Mouse (Mus musculus): Measurements from ENCODE around the gene Iqcf3. TPM values are rescaled to one million over a fixed set of nuclear protein-coding genes. Genes with fewer than 3 reads are reported as not detected.

Gene Iqcf3
- polyA plus RNA-seq, 1 experiment from 2014 or later: not detected

- Histone ChIP-seq H3K27ac (ENCODE audit: low read depth, low read length) (no peak overlapping the region), H3K9me3 (ENCODE audit: control insufficient read depth, low read length) (no peaks in the 10 kb centered on the region), H3K4me3 (ENCODE audit: low read depth, low read length) (no peak overlapping the region), H3K27me3 (ENCODE audit: control insufficient read depth, insufficient read depth, low read length) (no peaks in the 10 kb centered on the region), H3K4me2 (ENCODE audit: low read depth) (no peak overlapping the region), H3K4me1 (ENCODE audit: control insufficient read depth, insufficient read depth, low read length) (no peaks in the 10 kb centered on the region), H3K36me3 (ENCODE audit: control insufficient read depth, insufficient read depth, low read length) (no peaks in the 10 kb centered on the region), H3K9ac (ENCODE audit: low read length) (no peak overlapping the region)
- ATAC-seq (ENCODE audit: insufficient read depth, low FRiP score, low TSS enrichment): no peak
- WGBS: 80% methylated on average over 2 of the region's 2 CpGs
- DNase-seq (ENCODE audit: low spot score): no peak
Observed at GRCm38 (mm10) chr9:106576112-106576511, 14.7 kb upstream of the Iqcf3 start.

- H3K4me1 ChIP-seq (ENCODE audit: control insufficient read depth, insufficient read depth, low read length): no peaks in the 10 kb centered on the region
- no peak for ATAC-seq (ENCODE audit: insufficient read depth, low FRiP score, low TSS enrichment)
Observed at GRCm38 (mm10) chr9:106573366-106573765, 11.9 kb upstream of the Iqcf3 start.

GRCm38 (mm10) chr9:106572186-106572585 lies 10.8 kb upstream of the Iqcf3 start:
- no peaks in the 10 kb centered on the region for H3K36me3 ChIP-seq (ENCODE audit: control insufficient read depth, insufficient read depth, low read length)
- WGBS: 96% methylated on average over 2 of the region's 2 CpGs
- H3K4me1 ChIP-seq (ENCODE audit: control insufficient read depth, insufficient read depth, low read length): no peaks in the 10 kb centered on the region
- no peak overlapping the region for H3K4me3 ChIP-seq (ENCODE audit: low read depth, low read length)
- no peak overlapping the region for H3K27ac ChIP-seq (ENCODE audit: low read depth, low read length)
- no peak overlapping the region for H3K4me2 ChIP-seq (ENCODE audit: low read depth)
- ATAC-seq (ENCODE audit: insufficient read depth, low FRiP score, low TSS enrichment): no peak
- H3K9ac ChIP-seq (ENCODE audit: low read length): no peak overlapping the region
- no peaks in the 10 kb centered on the region for H3K27me3 ChIP-seq (ENCODE audit: control insufficient read depth, insufficient read depth, low read length)
- H3K9me3 ChIP-seq (ENCODE audit: control insufficient read depth, low read length): no peaks in the 10 kb centered on the region
- no peak for DNase-seq (ENCODE audit: low spot score)

More at GRCm38 (mm10) chr9:106573366-106573765, 11.9 kb upstream of the Iqcf3 start:
- no peak overlapping the region for H3K27ac ChIP-seq (ENCODE audit: low read depth, low read length)
- H3K27me3 ChIP-seq (ENCODE audit: control insufficient read depth, insufficient read depth, low read length): no peaks in the 10 kb centered on the region
- no peaks in the 10 kb centered on the region for H3K9me3 ChIP-seq (ENCODE audit: control insufficient read depth, low read length)
- DNase-seq (ENCODE audit: low spot score): no peak
- no peak overlapping the region for H3K4me2 ChIP-seq (ENCODE audit: low read depth)
- 84% methylated on average over 5 of the region's 5 CpGs for WGBS
- H3K36me3 ChIP-seq (ENCODE audit: control insufficient read depth, insufficient read depth, low read length): no peaks in the 10 kb centered on the region
- H3K4me3 ChIP-seq (ENCODE audit: low read depth, low read length): no peak overlapping the region
- no peak overlapping the region for H3K9ac ChIP-seq (ENCODE audit: low read length)

GRCm38 (mm10) chr9:106570896-106571295 lies 9.5 kb upstream of the Iqcf3 start, which contains the start of gene Iqcf4:
TSS of gene Iqcf4 (minus strand) at chr9:106570996.
- H3K27me3 ChIP-seq (ENCODE audit: control insufficient read depth, insufficient read depth, low read length): no peaks in the 10 kb centered on the region

GRCm38 (mm10) chr9:106566437-106566836 lies 5.0 kb upstream of the Iqcf3 start:
- 51% methylated on average over 11 of the region's 11 CpGs for WGBS
- ATAC-seq (ENCODE audit: insufficient read depth, low FRiP score, low TSS enrichment) (no peak), DNase-seq (ENCODE audit: low spot score) (no peak)
- Histone ChIP-seq H3K27ac (ENCODE audit: low read depth, low read length) (no peak overlapping the region), H3K4me2 (ENCODE audit: low read depth) (no peak overlapping the region), H3K36me3 (ENCODE audit: control insufficient read depth, insufficient read depth, low read length) (no peaks in the 10 kb centered on the region), H3K9me3 (ENCODE audit: control insufficient read depth, low read length) (no peaks in the 10 kb centered on the region), H3K27me3 (ENCODE audit: control insufficient read depth, insufficient read depth, low read length) (no peaks in the 10 kb centered on the region), H3K9ac (ENCODE audit: low read length) (no peak overlapping the region), H3K4me1 (ENCODE audit: control insufficient read depth, insufficient read depth, low read length) (no peaks in the 10 kb centered on the region), H3K4me3 (ENCODE audit: low read depth, low read length) (no peak overlapping the region)

More at GRCm38 (mm10) chr9:106570896-106571295, 9.5 kb upstream of the Iqcf3 start, which contains the start of gene Iqcf4:
- DNase-seq (ENCODE audit: low spot score) (no peak), ATAC-seq (ENCODE audit: insufficient read depth, low FRiP score, low TSS enrichment) (no peak)
- no peaks in the 10 kb centered on the region for H3K9me3 ChIP-seq (ENCODE audit: control insufficient read depth, low read length)
- WGBS: 88% methylated on average over 7 of the region's 7 CpGs
- H3K4me3 ChIP-seq (ENCODE audit: low read depth, low read length): no peak within 1 kb of the TSS
- no peaks in the 10 kb centered on the region for H3K4me1 ChIP-seq (ENCODE audit: control insufficient read depth, insufficient read depth, low read length)
- H3K9ac ChIP-seq (ENCODE audit: low read length): no peak within 1 kb of the TSS
- no peak within 1 kb of the TSS for H3K27ac ChIP-seq (ENCODE audit: low read depth, low read length)
- no peaks in the 10 kb centered on the region for H3K36me3 ChIP-seq (ENCODE audit: control insufficient read depth, insufficient read depth, low read length)
- H3K4me2 ChIP-seq (ENCODE audit: low read depth): no peak within 1 kb of the TSS

- Histone ChIP-seq H3K9ac (ENCODE audit: low read length) (no peak overlapping the region), H3K27me3 (ENCODE audit: control insufficient read depth, insufficient read depth, low read length) (no peaks in the 10 kb centered on the region), H3K4me3 (ENCODE audit: low read depth, low read length) (no peak overlapping the region), H3K9me3 (ENCODE audit: control insufficient read depth, low read length) (no peaks in the 10 kb centered on the region), H3K4me1 (ENCODE audit: control insufficient read depth, insufficient read depth, low read length) (no peaks in the 10 kb centered on the region), H3K36me3 (ENCODE audit: control insufficient read depth, insufficient read depth, low read length) (no peaks in the 10 kb centered on the region), H3K4me2 (ENCODE audit: low read depth) (no peak overlapping the region), H3K27ac (ENCODE audit: low read depth, low read length) (no peak overlapping the region)
- ATAC-seq (ENCODE audit: insufficient read depth, low FRiP score, low TSS enrichment) (no peak), DNase-seq (ENCODE audit: low spot score) (no peak)
- WGBS: 80% methylated on average over 8 of the region's 8 CpGs
Observed at GRCm38 (mm10) chr9:106564025-106564424, 2.6 kb upstream of the Iqcf3 start.

- no peak overlapping the region for H3K4me2 ChIP-seq (ENCODE audit: low read depth)
- no peak overlapping the region for H3K27ac ChIP-seq (ENCODE audit: low read depth, low read length)
- H3K4me3 ChIP-seq (ENCODE audit: low read depth, low read length): no peak overlapping the region
- no peak overlapping the region for H3K9ac ChIP-seq (ENCODE audit: low read length)
- ATAC-seq (ENCODE audit: insufficient read depth, low FRiP score, low TSS enrichment) (no peak), DNase-seq (ENCODE audit: low spot score) (no peak)
- no peaks in the 10 kb centered on the region for H3K4me1 ChIP-seq (ENCODE audit: control insufficient read depth, insufficient read depth, low read length)
- H3K36me3 ChIP-seq (ENCODE audit: control insufficient read depth, insufficient read depth, low read length): no peaks in the 10 kb centered on the region
- H3K9me3 ChIP-seq (ENCODE audit: control insufficient read depth, low read length): no peaks in the 10 kb centered on the region
- H3K27me3 ChIP-seq (ENCODE audit: control insufficient read depth, insufficient read depth, low read length): no peaks in the 10 kb centered on the region
- WGBS: 93% methylated on average over 11 of the region's 11 CpGs
Observed at GRCm38 (mm10) chr9:106562291-106562690, 860 bp upstream of the Iqcf3 start.

GRCm38 (mm10) chr9:106534975-106535374 lies 26.5 kb downstream of the Iqcf3 start:
- Histone ChIP-seq H3K4me2 (ENCODE audit: low read depth) (no peak overlapping the region), H3K27me3 (ENCODE audit: control insufficient read depth, insufficient read depth, low read length) (no peaks in the 10 kb centered on the region), H3K9me3 (ENCODE audit: control insufficient read depth, low read length) (no peaks in the 10 kb centered on the region), H3K9ac (ENCODE audit: low read length) (no peak overlapping the region), H3K4me1 (ENCODE audit: control insufficient read depth, insufficient read depth, low read length) (no peaks in the 10 kb centered on the region), H3K27ac (ENCODE audit: low read depth, low read length) (no peak overlapping the region), H3K4me3 (ENCODE audit: low read depth, low read length) (no peak overlapping the region), H3K36me3 (ENCODE audit: control insufficient read depth, insufficient read depth, low read length) (no peaks in the 10 kb centered on the region)
- WGBS: 92% methylated on average over 11 of the region's 11 CpGs
- DNase-seq (ENCODE audit: low spot score) (no peak), ATAC-seq (ENCODE audit: insufficient read depth, low FRiP score, low TSS enrichment) (no peak)

GRCm38 (mm10) chr9:106534296-106534695 lies 27.1 kb downstream of the Iqcf3 start:
- Histone ChIP-seq H3K4me2 (ENCODE audit: low read depth) (no peak overlapping the region), H3K36me3 (ENCODE audit: control insufficient read depth, insufficient read depth, low read length) (no peaks in the 10 kb centered on the region), H3K9me3 (ENCODE audit: control insufficient read depth, low read length) (no peaks in the 10 kb centered on the region), H3K4me1 (ENCODE audit: control insufficient read depth, insufficient read depth, low read length) (no peaks in the 10 kb centered on the region), H3K4me3 (ENCODE audit: low read depth, low read length) (no peak overlapping the region), H3K27ac (ENCODE audit: low read depth, low read length) (no peak overlapping the region), H3K9ac (ENCODE audit: low read length) (no peak overlapping the region), H3K27me3 (ENCODE audit: control insufficient read depth, insufficient read depth, low read length) (no peaks in the 10 kb centered on the region)
- WGBS: 93% methylated on average over 7 of the region's 7 CpGs
- no peak for DNase-seq (ENCODE audit: low spot score)
- ATAC-seq (ENCODE audit: insufficient read depth, low FRiP score, low TSS enrichment): no peak

All from neural tube, embryonic 11.5 days (tissue).